Mouse (Mus musculus): ENCODE measurements around the gene Parp1.
"Not testable (repeated sequence)": the region's sequence is repeated elsewhere in the genome, so short reads cannot be mapped to it uniquely, and the experiment has no call there.

Parp1 gene

GRCm38 (mm10) chr1:180559454-180559853 is 9.3 kb upstream of the Parp1 start:
- DNase-seq (ENCODE audit: low read depth, low spot score): no peak

- DNase-seq (ENCODE audit: low read depth, low spot score): no peak
Measured at GRCm38 (mm10) chr1:180561187-180561586, 7.5 kb upstream of the Parp1 start.

GRCm38 (mm10) chr1:180564885-180565284 is 3.8 kb upstream of the Parp1 start:
- DNase-seq (ENCODE audit: low read depth, low spot score): no peak

GRCm38 (mm10) chr1:180567761-180568160 is 963 bp upstream of the Parp1 start:
- DNase-seq (ENCODE audit: low read depth, low spot score): no peak

- DNase-seq (ENCODE audit: low read depth, low spot score): no peak
Measured at GRCm38 (mm10) chr1:180568248-180568647, 476 bp upstream of the Parp1 start.

- DNase-seq (ENCODE audit: low read depth, low spot score): no peak
Measured at GRCm38 (mm10) chr1:180569453-180569852, 729 bp downstream of the Parp1 start.

- no peak for DNase-seq (ENCODE audit: low read depth, low spot score)
Measured at GRCm38 (mm10) chr1:180570181-180570580, 1.5 kb downstream of the Parp1 start.

- DNase-seq (ENCODE audit: low read depth, low spot score): peak; percentile 61
Measured at GRCm38 (mm10) chr1:180571018-180571589, 2.4 kb downstream of the Parp1 start.

GRCm38 (mm10) chr1:180571721-180572120 is 3.0 kb downstream of the Parp1 start:
- DNase-seq (ENCODE audit: low read depth, low spot score): not testable (repeated sequence)

GRCm38 (mm10) chr1:180572154-180572553 is 3.4 kb downstream of the Parp1 start:
- DNase-seq (ENCODE audit: low read depth, low spot score): no peak

- DNase-seq (ENCODE audit: low read depth, low spot score): no peak
Measured at GRCm38 (mm10) chr1:180576524-180576923, 7.8 kb downstream of the Parp1 start.

GRCm38 (mm10) chr1:180577837-180578236 is 9.1 kb downstream of the Parp1 start:
- DNase-seq (ENCODE audit: low read depth, low spot score): no peak

- DNase-seq (ENCODE audit: low read depth, low spot score): no peak
Measured at GRCm38 (mm10) chr1:180587792-180588442, 19.2 kb downstream of the Parp1 start.

- no peak for DNase-seq (ENCODE audit: low read depth, low spot score)
Measured at GRCm38 (mm10) chr1:180600578-180600977, 31.9 kb downstream of the Parp1 start.

GRCm38 (mm10) chr1:180601806-180602205 is 33.1 kb downstream of the Parp1 start:
- DNase-seq (ENCODE audit: low read depth, low spot score): no peak

GRCm38 (mm10) chr1:180604579-180604978 is 35.9 kb downstream of the Parp1 start:
- no peak for DNase-seq (ENCODE audit: low read depth, low spot score)

- no peak for DNase-seq (ENCODE audit: low read depth, low spot score)
Measured at GRCm38 (mm10) chr1:180606106-180606505, 37.4 kb downstream of the Parp1 start.

GRCm38 (mm10) chr1:180606796-180607577 is 38.3 kb downstream of the Parp1 start:
- peak; percentile 55 for DNase-seq (ENCODE audit: low read depth, low spot score)

- DNase-seq (ENCODE audit: low read depth, low spot score): no peak
Measured at GRCm38 (mm10) chr1:180607578-180607879, 38.8 kb downstream of the Parp1 start.

GRCm38 (mm10) chr1:180611842-180612241 is 43.1 kb downstream of the Parp1 start:
- DNase-seq (ENCODE audit: low read depth, low spot score): not testable (repeated sequence)

- DNase-seq (ENCODE audit: low read depth, low spot score): no peak
Measured at GRCm38 (mm10) chr1:180616762-180617161, 48.0 kb downstream of the Parp1 start.

GRCm38 (mm10) chr1:180622389-180622788 is 53.7 kb downstream of the Parp1 start:
- no peak for DNase-seq (ENCODE audit: low read depth, low spot score)

GRCm38 (mm10) chr1:180623911-180624310 is 55.2 kb downstream of the Parp1 start:
- no peak for DNase-seq (ENCODE audit: low read depth, low spot score)
